Mouse (Mus musculus): Measurements from ENCODE around the gene 1700023F06Rik. TPM values are rescaled to one million over a fixed set of nuclear protein-coding genes. Genes with fewer than 3 reads are reported as not detected.
A peak's percentile ranks its signal among the peaks of the same experiment; 100 is the strongest.

The 1700023F06Rik gene
- total RNA-seq, 1 experiment: not detected

DNA sequence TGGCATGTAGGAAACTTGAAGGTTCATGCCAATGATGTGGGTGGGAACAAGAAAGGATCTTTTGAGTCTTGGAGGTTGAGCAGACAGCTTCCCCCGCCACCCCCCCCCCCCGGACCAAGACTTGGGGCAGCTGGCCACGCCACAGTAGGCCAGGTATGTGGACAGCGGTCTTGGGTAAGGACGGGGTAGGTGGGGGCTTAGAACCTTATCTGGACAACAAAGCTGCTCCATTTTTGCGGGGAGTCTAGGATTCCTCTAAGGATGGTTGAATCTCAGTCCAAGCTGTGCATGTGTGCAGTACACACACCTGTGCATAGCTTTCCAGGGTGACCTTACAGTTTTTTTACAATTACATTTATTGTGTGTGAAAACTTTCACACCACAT lies 10.2 kb upstream of the 1700023F06Rik start:
- TF ChIP-seq ZC3H11A (IDR thresholded peaks at IDR 0.05; ENCODE audit: borderline replicate concordance, low read depth, low read length) (no peak), CHD2 (IDR thresholded peaks at IDR 0.05; ENCODE audit: low read depth, low read length) (no peak), ZNF384 (IDR thresholded peaks at IDR 0.05; ENCODE audit: low read depth, low read length) (no peak), MAFK (IDR thresholded peaks at IDR 0.05; ENCODE audit: insufficient read depth, low read depth, low read length) (no peak), HCFC1 (IDR thresholded peaks at IDR 0.05; ENCODE audit: borderline replicate concordance, insufficient read depth, low read length) (no peak)
- Histone ChIP-seq H3K4me3 (ENCODE audit: insufficient read depth in 1 of 2, low read depth in 1 of 2, low read length in 2 of 2, poor library complexity in 1 of 2, severe bottlenecking in 1 of 2) (peak overlapping the region in 1 of 2 experiments; percentile 52; a peak in 2 of 4 replicates), H3K9ac (ENCODE audit: insufficient read depth, low read depth, low read length, poor library complexity, severe bottlenecking) (no peak overlapping the region), H3K27ac (ENCODE audit: insufficient read depth, low read depth, low read length, poor library complexity, severe bottlenecking) (no peak overlapping the region), H3K36me3 (ENCODE audit: control insufficient read depth, insufficient read depth, low read length, poor library complexity, severe bottlenecking) (no peaks in the 10 kb centered on the region), H3K4me1 (ENCODE audit: control insufficient read depth in 2 of 2, insufficient read depth in 2 of 2, low read length in 2 of 2, poor library complexity in 1 of 2) (peaks cover 0 to 5% of the 10 kb centered on the region in 2 experiments; a peak in 1 of 4 replicates), H3K9me3 (ENCODE audit: control insufficient read depth, insufficient read depth, low read depth, low read length) (no peaks in the 10 kb centered on the region)
- no peak for DNase-seq (ENCODE audit: low read depth, low spot score)
- in situ Hi-C loops (cut with MboI; ENCODE audit: low sequenced_read_pairs in 2 of 2, unreplicated experiment in 2 of 2): no loop called here

DNA sequence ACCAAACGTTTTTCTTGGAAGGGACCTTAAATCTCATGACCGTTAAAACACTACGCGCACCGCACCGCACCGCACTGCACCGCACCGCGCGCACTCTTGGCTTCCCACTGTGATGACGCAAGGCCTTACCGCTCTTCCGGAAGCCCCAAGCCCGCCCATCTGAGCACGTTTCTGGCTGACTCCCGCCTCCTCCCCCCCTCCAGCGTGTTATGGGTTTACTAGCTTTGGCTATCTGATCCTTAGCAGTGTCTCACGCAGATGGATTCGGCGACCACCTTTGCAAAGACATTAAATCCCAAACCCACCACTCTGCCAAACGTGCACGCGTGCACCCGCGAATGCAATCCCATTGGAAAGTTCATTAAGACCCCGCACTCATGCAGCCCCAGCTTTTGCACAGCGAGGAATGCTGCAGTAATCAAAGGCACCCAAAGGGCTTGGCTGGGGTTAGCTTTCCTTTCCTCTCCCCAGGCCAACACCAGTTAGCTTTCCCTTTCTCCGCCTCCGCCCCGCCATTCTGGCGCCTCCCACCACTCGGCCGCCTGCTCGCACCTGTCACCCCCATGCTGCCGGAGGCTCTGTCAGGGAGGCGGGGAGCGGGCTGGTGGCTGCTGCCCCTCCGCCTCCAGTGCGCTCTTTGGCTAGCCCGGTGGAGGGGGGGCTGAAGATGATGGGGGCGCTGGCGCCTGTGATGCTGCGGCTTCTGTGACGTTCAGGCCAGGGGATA lies 9.6 kb upstream of the 1700023F06Rik start, which contains the start of gene Spata32:
Spata32 (minus strand) TSS at position 643 of the 727 bp plus-strand sequence.
- TF ChIP-seq ZNF384 (IDR thresholded peaks at IDR 0.05; ENCODE audit: low read depth, low read length) (no peak), ZC3H11A (IDR thresholded peaks at IDR 0.05; ENCODE audit: borderline replicate concordance, low read depth, low read length) (no peak), CHD2 (IDR thresholded peaks at IDR 0.05; ENCODE audit: low read depth, low read length) (no peak), HCFC1 (IDR thresholded peaks at IDR 0.05; ENCODE audit: borderline replicate concordance, insufficient read depth, low read length) (no peak; the same call in 1 of the 2 replicates), MAFK (IDR thresholded peaks at IDR 0.05; ENCODE audit: insufficient read depth, low read depth, low read length) (no peak)
- in situ Hi-C loops (cut with MboI; ENCODE audit: low sequenced_read_pairs in 2 of 2, unreplicated experiment in 2 of 2): no loop called here
- Histone ChIP-seq H3K4me1 (ENCODE audit: control insufficient read depth in 2 of 2, insufficient read depth in 2 of 2, low read length in 2 of 2, poor library complexity in 1 of 2) (peaks cover 0 to 4% of the 10 kb centered on the region in 2 experiments; a peak in 1 of 4 replicates), H3K36me3 (ENCODE audit: control insufficient read depth, insufficient read depth, low read length, poor library complexity, severe bottlenecking) (no peaks in the 10 kb centered on the region), H3K9me3 (ENCODE audit: control insufficient read depth, insufficient read depth, low read depth, low read length) (no peaks in the 10 kb centered on the region), H3K9ac (ENCODE audit: insufficient read depth, low read depth, low read length, poor library complexity, severe bottlenecking) (no peak within 1 kb of the TSS), H3K27ac (ENCODE audit: insufficient read depth, low read depth, low read length, poor library complexity, severe bottlenecking) (no peak within 1 kb of the TSS), H3K4me3 (ENCODE audit: insufficient read depth in 1 of 2, low read depth in 1 of 2, low read length in 2 of 2, poor library complexity in 1 of 2, severe bottlenecking in 1 of 2) (peak within 1 kb of the TSS; percentile 52 to 59)
- no peak for DNase-seq (ENCODE audit: low read depth, low spot score)

DNA sequence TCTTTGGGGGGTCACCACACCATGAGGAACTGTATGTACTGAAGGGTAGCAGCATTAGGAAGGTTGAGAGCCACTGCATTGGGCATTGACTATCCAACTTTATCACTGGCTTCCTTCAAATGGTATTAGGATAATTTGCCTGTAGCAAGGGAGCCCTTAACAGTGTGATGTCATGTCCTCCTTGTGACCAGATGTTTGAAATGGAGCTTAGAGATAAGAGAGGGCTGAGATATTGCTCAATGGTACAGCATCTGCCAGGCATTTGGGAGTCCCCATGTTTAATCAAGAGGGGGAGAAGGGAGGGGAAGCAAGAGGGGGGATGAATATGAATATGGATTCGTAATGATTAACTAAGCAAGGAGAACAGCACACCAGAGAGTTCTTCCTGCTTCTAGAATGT lies 7.0 kb upstream of the 1700023F06Rik start:
- in situ Hi-C loops (cut with MboI; ENCODE audit: low sequenced_read_pairs in 2 of 2, unreplicated experiment in 2 of 2): no loop called here
- TF ChIP-seq HCFC1 (IDR thresholded peaks at IDR 0.05; ENCODE audit: borderline replicate concordance, insufficient read depth, low read length): no peak
- no peak for TF ChIP-seq ZC3H11A (IDR thresholded peaks at IDR 0.05; ENCODE audit: borderline replicate concordance, low read depth, low read length)
- no peak for TF ChIP-seq ZNF384 (IDR thresholded peaks at IDR 0.05; ENCODE audit: low read depth, low read length)
- TF ChIP-seq MAFK (IDR thresholded peaks at IDR 0.05; ENCODE audit: insufficient read depth, low read depth, low read length): no peak
- no peak for TF ChIP-seq CHD2 (IDR thresholded peaks at IDR 0.05; ENCODE audit: low read depth, low read length)
- H3K4me1 ChIP-seq (ENCODE audit: control insufficient read depth in 2 of 2, insufficient read depth in 2 of 2, low read length in 2 of 2, poor library complexity in 1 of 2): peaks cover 0 to 4% of the 10 kb centered on the region in 2 experiments; a peak in 1 of 4 replicates
- DNase-seq (ENCODE audit: low read depth, low spot score): no peak
- no peaks in the 10 kb centered on the region for H3K36me3 ChIP-seq (ENCODE audit: control insufficient read depth, insufficient read depth, low read length, poor library complexity, severe bottlenecking)
- H3K9ac ChIP-seq (ENCODE audit: insufficient read depth, low read depth, low read length, poor library complexity, severe bottlenecking): no peak overlapping the region
- no peak overlapping the region for H3K27ac ChIP-seq (ENCODE audit: insufficient read depth, low read depth, low read length, poor library complexity, severe bottlenecking)
- H3K4me3 ChIP-seq (ENCODE audit: insufficient read depth in 1 of 2, low read depth in 1 of 2, low read length in 2 of 2, poor library complexity in 1 of 2, severe bottlenecking in 1 of 2): no peak overlapping the region
- no peaks in the 10 kb centered on the region for H3K9me3 ChIP-seq (ENCODE audit: control insufficient read depth, insufficient read depth, low read depth, low read length)

DNA sequence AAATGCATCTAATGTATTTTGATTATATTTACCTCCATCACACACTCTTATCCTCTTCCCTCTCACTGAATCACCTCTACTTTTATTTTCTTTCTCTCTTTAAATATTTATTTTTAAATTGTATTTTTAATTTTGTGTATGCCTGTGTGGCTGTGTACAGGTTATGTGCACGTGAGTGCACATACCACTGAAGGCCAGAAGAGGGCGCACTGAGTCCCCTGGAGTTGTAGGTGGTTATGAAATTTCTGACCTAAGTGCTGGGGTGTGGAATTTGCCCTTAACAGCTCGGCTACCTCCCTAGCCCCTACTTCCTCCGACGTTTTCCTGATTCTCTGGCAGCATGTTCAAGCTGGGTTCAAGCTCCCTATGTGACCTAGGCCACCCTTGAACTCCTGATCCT lies 5.4 kb upstream of the 1700023F06Rik start:
- no peak for TF ChIP-seq ZNF384 (IDR thresholded peaks at IDR 0.05; ENCODE audit: low read depth, low read length)
- no peak for TF ChIP-seq HCFC1 (IDR thresholded peaks at IDR 0.05; ENCODE audit: borderline replicate concordance, insufficient read depth, low read length)
- no peak for TF ChIP-seq MAFK (IDR thresholded peaks at IDR 0.05; ENCODE audit: insufficient read depth, low read depth, low read length)
- no peak for TF ChIP-seq ZC3H11A (IDR thresholded peaks at IDR 0.05; ENCODE audit: borderline replicate concordance, low read depth, low read length)
- no peak for TF ChIP-seq CHD2 (IDR thresholded peaks at IDR 0.05; ENCODE audit: low read depth, low read length)
- H3K9ac ChIP-seq (ENCODE audit: insufficient read depth, low read depth, low read length, poor library complexity, severe bottlenecking): no peak overlapping the region
- DNase-seq (ENCODE audit: low read depth, low spot score): no peak
- no peak overlapping the region for H3K27ac ChIP-seq (ENCODE audit: insufficient read depth, low read depth, low read length, poor library complexity, severe bottlenecking)
- peaks cover 0 to 4% of the 10 kb centered on the region in 2 experiments; a peak in 1 of 4 replicates for H3K4me1 ChIP-seq (ENCODE audit: control insufficient read depth in 2 of 2, insufficient read depth in 2 of 2, low read length in 2 of 2, poor library complexity in 1 of 2)
- in situ Hi-C loops (cut with MboI; ENCODE audit: low sequenced_read_pairs in 2 of 2, unreplicated experiment in 2 of 2): no loop called here
- H3K9me3 ChIP-seq (ENCODE audit: control insufficient read depth, insufficient read depth, low read depth, low read length): no peaks in the 10 kb centered on the region
- no peaks in the 10 kb centered on the region for H3K36me3 ChIP-seq (ENCODE audit: control insufficient read depth, insufficient read depth, low read length, poor library complexity, severe bottlenecking)
- no peak overlapping the region for H3K4me3 ChIP-seq (ENCODE audit: insufficient read depth in 1 of 2, low read depth in 1 of 2, low read length in 2 of 2, poor library complexity in 1 of 2, severe bottlenecking in 1 of 2)

All from ES-E14 (cell line).